Mouse (Mus musculus) cerebellum, adult 2 months (tissue): ENCODE data around the gene Rps11.

Experiments used
- CTCF ChIP-seq: fragments of 200-500 bp; IDR thresholded peaks from 2 replicates; pipeline ENCODE4 v1.5.1; 2011; ENCODE audit warnings: low read depth, mild to moderate bottlenecking, control low read depth, low read length, moderate library complexity, borderline replicate concordance; ENCODE audit not compliant: insufficient read depth
- POLR2A ChIP-seq: fragments of 200-500 bp; IDR thresholded peaks from 2 replicates; pipeline ENCODE4 v1.6.1; 2011; ENCODE audit warnings: low read length, control low read depth, borderline replicate concordance; ENCODE audit not compliant: insufficient read depth

DNA sequence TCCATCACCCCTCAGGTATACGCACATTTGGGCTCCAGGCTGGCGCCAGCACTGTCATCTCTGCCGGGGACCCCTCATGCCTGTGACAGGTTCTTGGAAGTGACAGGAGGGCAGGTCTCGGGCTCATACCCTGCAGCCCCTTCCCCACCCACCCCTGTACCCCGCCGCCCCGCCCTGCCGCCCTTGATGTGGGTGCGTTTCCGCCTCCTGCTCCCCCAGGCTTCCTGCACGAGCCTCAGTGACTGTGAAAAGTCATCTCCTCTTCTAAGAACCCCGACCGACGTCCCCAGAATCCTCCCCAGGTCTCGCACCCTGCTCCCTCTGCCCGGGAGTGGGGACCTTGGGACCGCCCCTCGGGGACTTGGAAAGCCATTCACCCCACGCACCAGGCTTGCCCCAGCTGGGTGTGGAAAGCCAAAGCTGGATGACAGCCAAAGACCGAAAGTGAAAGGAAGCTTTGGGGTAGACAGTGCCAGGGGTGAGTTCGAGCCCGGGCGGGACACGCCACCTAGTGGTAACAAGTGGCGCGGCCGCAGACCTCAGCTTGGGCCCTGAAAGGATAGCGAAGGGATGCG, 11.8 kb upstream of the Rps11 start, which contains the start of the genes Gm45713 and Flt3l:
- TF ChIP-seq POLR2A = no peak
- TF ChIP-seq CTCF = peak; percentile 92
